Comparison of ENCODE assay signal across 9 mouse cellular contexts in the genomic region with DNA sequence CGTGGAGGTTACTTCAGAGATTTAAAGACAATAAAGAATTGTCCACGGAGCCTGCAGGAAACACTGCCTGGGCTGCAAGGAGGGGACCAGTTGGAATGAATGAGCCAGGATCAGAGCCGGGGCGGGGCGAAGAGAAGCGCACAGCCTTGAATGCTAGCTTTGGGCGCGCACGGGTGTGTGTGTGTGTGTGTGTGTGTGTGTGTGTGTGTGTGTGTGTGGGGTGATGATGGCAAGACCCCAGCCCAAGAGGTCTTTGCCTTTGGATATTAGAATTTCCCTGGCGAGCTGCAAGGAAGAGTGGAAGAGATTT. TPM values are rescaled to one million over a fixed set of nuclear protein-coding genes. Genes with fewer than 3 reads are reported as not detected.
DNase-seq lines count a peak whose midpoint lies in the region; ATAC-seq and TF ChIP-seq lines count a peak whose summit lies in the region.
"Had no signal": no experiment of that assay in that cellular context is flagged by ENCODE, and none has a peak within 500 bp of the region (broad histone marks: within the 10 kb centered on the region; RNA-seq: fewer than 3 reads in every experiment).

No protein-coding gene starts in this region.

- H3K27me3 ChIP-seq in kidney, embryonic 15.5 days = peaks cover 69% of the 10 kb centered on the region
- peaks cover 66% of the 10 kb centered on the region for H3K27me3 ChIP-seq in embryonic facial prominence, embryonic 13.5 days
- H3K27me3 ChIP-seq in limb, embryonic 11.5 days (ENCODE audit: control insufficient read depth, insufficient read depth, low read length) = peaks cover 21% of the 10 kb centered on the region
- peaks cover 7% of the 10 kb centered on the region; the same call in 1 of the 2 replicates for H3K27me3 ChIP-seq in thymus, adult 2 months (ENCODE audit: control insufficient read depth, insufficient read depth, low read length)

- peak overlapping the region; percentile 99 for H3K4me2 ChIP-seq in kidney, embryonic 15.5 days
- H3K4me2 ChIP-seq in embryonic facial prominence, embryonic 13.5 days = peak overlapping the region; percentile 98
- peak overlapping the region; percentile 100 for H3K4me2 ChIP-seq in limb, embryonic 11.5 days (ENCODE audit: low read depth, severe bottlenecking)

- H3K36me3 ChIP-seq in kidney, embryonic 15.5 days = no peaks in the 10 kb centered on the region
- H3K36me3 ChIP-seq in embryonic facial prominence, embryonic 13.5 days = no peaks in the 10 kb centered on the region
- no peaks in the 10 kb centered on the region for H3K36me3 ChIP-seq in limb, embryonic 11.5 days (ENCODE audit: control insufficient read depth, insufficient read depth, low read length)
- no peaks in the 10 kb centered on the region for H3K36me3 ChIP-seq in thymus, adult 2 months (ENCODE audit: control insufficient read depth, insufficient read depth, low read length)

- no peak; the same call in 1 of the 2 replicates for ATAC-seq in kidney, embryonic 15.5 days (replicated peaks; ENCODE audit: low FRiP score)
- no peak for ATAC-seq in embryonic facial prominence, embryonic 13.5 days (ENCODE audit: insufficient number of reproducible peaks, insufficient read depth, low FRiP score, low TSS enrichment, low read depth)
- ATAC-seq in limb, embryonic 11.5 days (ENCODE audit: insufficient number of reproducible peaks, low FRiP score, low TSS enrichment, low read depth) = peak; percentile 50; the same call in 1 of the 2 replicates

- peak overlapping the region; percentile 52; the same call in 1 of the 2 replicates for H3K9ac ChIP-seq in kidney, embryonic 15.5 days
- H3K9ac ChIP-seq in embryonic facial prominence, embryonic 13.5 days = peak overlapping the region; percentile 72
- H3K9ac ChIP-seq in limb, embryonic 11.5 days (ENCODE audit: low read length) = no peak overlapping the region

- TF ChIP-seq CTCF in thymus, adult 2 months (IDR thresholded peaks at IDR 0.05; ENCODE audit: borderline replicate concordance, control insufficient read depth, extremely low read depth, insufficient read depth, low read length, poor library complexity) = no peak

- no peak overlapping the region for H3K27ac ChIP-seq in kidney, embryonic 15.5 days
- no peak overlapping the region for H3K27ac ChIP-seq in embryonic facial prominence, embryonic 13.5 days
- H3K27ac ChIP-seq in limb, embryonic 11.5 days (replicated peaks; ENCODE audit: low read depth, low read length) = no peak overlapping the region
- H3K27ac ChIP-seq in thymus, adult 2 months (ENCODE audit: control insufficient read depth, insufficient read depth, low read length) = no peak overlapping the region
- H3K27ac ChIP-seq: macrophage had no signal

- TF ChIP-seq POLR2A in thymus, adult 2 months (IDR thresholded peaks at IDR 0.05; ENCODE audit: control insufficient read depth, extremely low read depth, insufficient read depth, low read length, poor library complexity) = no peak

- 1% methylated on average over 10 of the region's 10 CpGs for WGBS in kidney, embryonic 15.5 days
- WGBS in embryonic facial prominence, embryonic 13.5 days = 1% methylated on average over 10 of the region's 10 CpGs
- 2% methylated on average over 10 of the region's 10 CpGs for WGBS in limb, embryonic 11.5 days
- 5% methylated on average over 10 of the region's 10 CpGs for WGBS in thymus, adult 2 months

- no peak for DNase-seq in kidney, postnatal 14 days
- DNase-seq in adrenal gland, postnatal 25 days = peak; percentile 14
- peak; percentile 53 for DNase-seq in limb, embryonic 11.5 days (ENCODE audit: low spot score)
- peak; percentile 51 for DNase-seq in right cerebral cortex, postnatal 4 days
- no peak for DNase-seq in layer of hippocampus, adult 9-10 months (ENCODE audit: low spot score)
- DNase-seq in thymus, adult 2 months = no peak

- peak overlapping the region; percentile 62 for H3K4me3 ChIP-seq in kidney, embryonic 15.5 days (replicated peaks)
- H3K4me3 ChIP-seq in embryonic facial prominence, embryonic 13.5 days = peak overlapping the region; percentile 67
- peak overlapping the region; percentile 66 for H3K4me3 ChIP-seq in limb, embryonic 11.5 days (ENCODE audit: low read depth, low read length)
- no peak overlapping the region for H3K4me3 ChIP-seq in thymus, adult 2 months (ENCODE audit: control insufficient read depth, insufficient read depth, low read length)

- H3K9me3 ChIP-seq in kidney, embryonic 15.5 days (replicated peaks) = no peaks in the 10 kb centered on the region
- no peaks in the 10 kb centered on the region for H3K9me3 ChIP-seq in embryonic facial prominence, embryonic 13.5 days
- no peaks in the 10 kb centered on the region for H3K9me3 ChIP-seq in limb, embryonic 11.5 days (ENCODE audit: control insufficient read depth, low read length)

- peaks cover 28% of the 10 kb centered on the region for H3K4me1 ChIP-seq in kidney, embryonic 15.5 days
- peaks cover 27% of the 10 kb centered on the region for H3K4me1 ChIP-seq in embryonic facial prominence, embryonic 13.5 days
- H3K4me1 ChIP-seq in limb, embryonic 11.5 days (ENCODE audit: control insufficient read depth, insufficient read depth, low read length) = no peaks in the 10 kb centered on the region
- H3K4me1 ChIP-seq in thymus, adult 2 months (replicated peaks; ENCODE audit: control insufficient read depth, insufficient read depth, low read length) = no peaks in the 10 kb centered on the region

RNA-seq across cellular contexts. Expression of a gene that starts 1.0 kb away (rescaled TPM):
- polyA plus RNA-seq in kidney, embryonic 15.5 days (2015; fragmentation: Nextera tagmentation; extraction: Ambion mirVana) = 0.14 and 0.51 TPM in 2 replicates
- 0.06 and 0.67 TPM in 2 replicates for total RNA-seq in adrenal gland, postnatal 25 days (2021)
- 0.73 and 0.81 TPM in 2 replicates for polyA plus RNA-seq in embryonic facial prominence, embryonic 13.5 days (2015; fragmentation: Nextera tagmentation; extraction: Ambion mirVana)
- polyA plus RNA-seq in limb, embryonic 11.5 days (2014; fragmentation: Nextera tagmentation; extraction: Ambion mirVana) = 0.06 and 0.11 TPM in 2 replicates
- 0.87 and 1.5 TPM in 2 replicates for polyA plus RNA-seq in thymus, adult 2 months (2012; rRNA removed)

Comparison
In these comparisons a context has a peak if more than half of its experiments do, and no peak if none do; other contexts are left out.
1. DNase-seq: peak in adrenal gland, postnatal 25 days (single experiment), limb, embryonic 11.5 days (single experiment) and right cerebral cortex, postnatal 4 days (single experiment); none in kidney, postnatal 14 days (single experiment), layer of hippocampus, adult 9-10 months (single experiment) and thymus, adult 2 months (single experiment).
2. Peak in every context shown above with its lines, with median percentiles within 50 percentile points of each other: H3K4me2 ChIP-seq.